Mouse (Mus musculus) heart, embryonic 14.5 days (tissue): Measurements from ENCODE around the gene Cacna2d1. TPM values are rescaled to one million over a fixed set of nuclear protein-coding genes. Genes with fewer than 3 reads are reported as not detected.

Source experiments
- ATAC-seq: fragments of 200-750 bp; cut with Nextera tagmentation; 2 replicates; pipeline ENCODE4 v1.8.0; 2017; ENCODE audit warnings: low read depth, moderate TSS enrichment; ENCODE audit not compliant: insufficient number of reproducible peaks, insufficient read depth, low FRiP score
- H3K27ac ChIP-seq, 2 experiments: fragments of 200-500 bp in 1 of 2; fragments of 300-500 bp in 1 of 2; sonication (generic) in 1 of 2; replicated peaks in 1 of 2; 2 replicates each; pipeline ENCODE4 v1.5.1; 2012 to 2014; ENCODE audit warnings: low read depth in 2 of 2, low read length in 2 of 2, control low read depth in 1 of 2, mild to moderate bottlenecking in 1 of 2, mixed read lengths in 1 of 2; ENCODE audit not compliant: control insufficient read depth in 1 of 2, insufficient read depth in 1 of 2
- H3K27me3 ChIP-seq: fragments of 300-500 bp; sonication (generic); 2 replicates; pipeline ENCODE4 v1.6.1; 2014; ENCODE audit warnings: mild to moderate bottlenecking, low read length, control low read depth; ENCODE audit not compliant: control insufficient read depth, insufficient read depth
- H3K36me3 ChIP-seq: fragments of 300-500 bp; sonication (generic); 2 replicates; pipeline ENCODE4 v1.6.1; 2014; ENCODE audit warnings: mild to moderate bottlenecking, control low read depth, low read length, mixed read lengths; ENCODE audit not compliant: control insufficient read depth, insufficient read depth
- H3K4me1 ChIP-seq, 2 experiments: fragments of 200-500 bp in 1 of 2; fragments of 300-500 bp in 1 of 2; sonication (generic) in 1 of 2; 2 replicates each; pipeline ENCODE4 v1.6.1; 2012 to 2014; ENCODE audit warnings: low read length in 2 of 2, control low read depth in 1 of 2, mixed read lengths in 1 of 2; ENCODE audit not compliant: control insufficient read depth in 2 of 2, insufficient read depth in 2 of 2
- H3K4me2 ChIP-seq: fragments of 300-500 bp; sonication (generic); 2 replicates; pipeline ENCODE4 v1.6.1; 2014; ENCODE audit warnings: mild to moderate bottlenecking, low read length
- H3K4me3 ChIP-seq, 2 experiments: fragments of 200-500 bp in 1 of 2; fragments of 300-500 bp in 1 of 2; sonication (generic) in 1 of 2; 2 replicates each; pipeline ENCODE4 v1.5.1; 2012 to 2014; ENCODE audit warnings: low read length in 2 of 2, mild to moderate bottlenecking in 2 of 2, control low read depth in 1 of 2, low read depth in 1 of 2, moderate library complexity in 1 of 2; ENCODE audit not compliant: control insufficient read depth in 1 of 2, insufficient read depth in 1 of 2
- H3K9ac ChIP-seq: fragments of 300-500 bp; sonication (generic); 2 replicates; pipeline ENCODE4 v1.6.1; 2014; ENCODE audit warnings: mild to moderate bottlenecking, low read length
- H3K9me3 ChIP-seq: fragments of 300-500 bp; sonication (generic); 2 replicates; pipeline ENCODE4 v1.6.1; 2016; ENCODE audit warnings: low read length, control low read depth; ENCODE audit not compliant: control insufficient read depth
- WGBS: fragments of 180-500 bp; shearing (Covaris S2); extraction: QIAGEN DNeasy Blood & Tissue Kit; methylation state at CpG from one replicate; pipeline ENCODE4 v1.1.7; 2014; 5-methylcytosine and 5-hydroxymethylcytosine counted together
- polyA plus RNA-seq: library from polyadenylated mRNA; unstranded; fragments of >200 nt; fragmentation: Nextera tagmentation; extraction: Ambion mirVana; gene quantifications from 2 replicates; pipeline ENCODE4 v1.2.1, GENCODE M21; 2014

Gene Cacna2d1
- polyA plus RNA-seq, 1 experiment from 2014 or later = 27.0 TPM

DNA sequence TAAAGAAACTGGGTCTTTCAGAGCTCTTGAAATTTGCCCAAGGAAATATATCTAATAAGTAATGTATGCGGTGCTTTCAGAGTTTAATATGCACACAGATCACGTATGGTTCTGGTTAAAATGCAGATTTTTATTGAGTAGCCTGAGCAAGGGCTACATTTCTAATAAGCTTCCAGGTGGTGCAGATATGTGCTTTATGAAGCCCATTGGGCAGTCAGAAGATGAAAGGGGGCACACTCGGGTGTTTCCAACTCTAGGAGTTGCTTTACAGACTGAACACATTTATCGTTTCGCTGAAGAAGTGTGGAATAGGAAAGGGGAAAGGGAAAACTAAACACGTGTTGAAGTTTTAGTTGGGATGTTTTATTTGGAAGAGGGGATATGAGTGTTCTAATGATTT, 94.4 kb downstream of the Cacna2d1 start:
- H3K4me2 ChIP-seq = no peak overlapping the region
- ATAC-seq = no peak
- WGBS = 88% methylated on average over 6 of the region's 6 CpGs

GRCm38 (mm10) chr5:16029481-16029880, 95.0 kb downstream of the Cacna2d1 start:
- Histone ChIP-seq H3K4me1 (no peaks in the 10 kb centered on the region; a peak in 1 of 4 replicates), H3K36me3 (no peaks in the 10 kb centered on the region), H3K27ac (no peak overlapping the region), H3K9ac (no peak overlapping the region), H3K27me3 (no peaks in the 10 kb centered on the region), H3K4me3 (no peak overlapping the region), H3K4me2 (no peak overlapping the region), H3K9me3 (no peaks in the 10 kb centered on the region)
- 82% methylated on average over 5 of the region's 5 CpGs for WGBS
- no peak for ATAC-seq

More for the DNA sequence above, 94.4 kb downstream of the Cacna2d1 start:
- H3K36me3 ChIP-seq = no peaks in the 10 kb centered on the region
- H3K27me3 ChIP-seq = no peaks in the 10 kb centered on the region
- H3K27ac ChIP-seq = no peak overlapping the region
- H3K9ac ChIP-seq = no peak overlapping the region
- H3K4me3 ChIP-seq = no peak overlapping the region
- no peaks in the 10 kb centered on the region for H3K9me3 ChIP-seq
- no peaks in the 10 kb centered on the region; a peak in 1 of 4 replicates for H3K4me1 ChIP-seq

DNA sequence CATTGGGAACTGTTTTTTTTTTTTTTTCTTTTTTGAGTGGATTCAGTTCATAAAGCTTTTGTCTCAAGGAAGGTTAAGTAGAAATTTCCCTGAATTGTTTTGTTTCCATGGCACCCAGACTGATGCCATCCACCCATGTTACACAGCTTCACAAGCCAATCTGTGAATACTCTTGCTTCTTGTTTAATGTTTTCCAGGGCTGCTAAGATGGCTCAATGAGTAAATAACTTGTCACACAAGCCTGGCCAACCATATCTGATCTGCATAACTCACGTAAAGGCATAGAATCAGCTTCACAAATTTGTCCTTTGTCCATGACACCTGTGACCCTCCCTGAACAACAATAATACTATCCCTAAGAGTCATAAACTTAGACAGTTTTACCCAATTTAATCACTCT, 99.1 kb downstream of the Cacna2d1 start:
- no peak overlapping the region for H3K27ac ChIP-seq
- no peaks in the 10 kb centered on the region for H3K36me3 ChIP-seq
- H3K4me3 ChIP-seq = no peak overlapping the region
- H3K9me3 ChIP-seq = no peaks in the 10 kb centered on the region
- peaks cover 2 to 3% of the 10 kb centered on the region in 2 experiments; a peak in 3 of 4 replicates for H3K4me1 ChIP-seq
- no peak overlapping the region for H3K4me2 ChIP-seq
- no peak for ATAC-seq
- no peaks in the 10 kb centered on the region for H3K27me3 ChIP-seq
- H3K9ac ChIP-seq = no peak overlapping the region
- WGBS = 94% methylated on average over 1 of the region's 1 CpGs

DNA sequence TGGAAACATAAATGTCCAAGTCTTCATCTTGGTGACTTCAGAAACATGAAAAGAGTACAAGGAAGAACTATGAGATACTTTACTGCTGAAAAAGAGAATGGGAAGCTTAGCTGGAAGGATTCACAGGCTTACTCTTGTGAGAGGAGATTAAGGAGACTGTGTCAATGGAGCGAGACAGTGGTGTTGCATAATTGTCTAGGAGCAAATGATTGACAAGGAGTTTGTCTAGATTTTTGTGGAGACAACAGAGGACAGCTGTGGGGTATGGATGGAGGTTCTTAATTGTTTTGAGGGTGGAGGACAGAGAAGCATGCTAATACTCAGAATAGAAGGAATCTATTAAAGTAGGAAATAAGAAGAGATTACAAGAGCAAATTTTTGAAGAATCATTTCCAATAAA, 100.8 kb downstream of the Cacna2d1 start:
- Histone ChIP-seq H3K27me3 (no peaks in the 10 kb centered on the region), H3K36me3 (no peaks in the 10 kb centered on the region), H3K27ac (no peak overlapping the region), H3K9ac (no peak overlapping the region), H3K4me3 (no peak overlapping the region), H3K9me3 (no peaks in the 10 kb centered on the region), H3K4me2 (no peak overlapping the region), H3K4me1 (peaks cover 2 to 5% of the 10 kb centered on the region in 2 experiments; a peak in 2 of 4 replicates)
- no peak for ATAC-seq
- WGBS = 82% methylated on average over 1 of the region's 1 CpGs

DNA sequence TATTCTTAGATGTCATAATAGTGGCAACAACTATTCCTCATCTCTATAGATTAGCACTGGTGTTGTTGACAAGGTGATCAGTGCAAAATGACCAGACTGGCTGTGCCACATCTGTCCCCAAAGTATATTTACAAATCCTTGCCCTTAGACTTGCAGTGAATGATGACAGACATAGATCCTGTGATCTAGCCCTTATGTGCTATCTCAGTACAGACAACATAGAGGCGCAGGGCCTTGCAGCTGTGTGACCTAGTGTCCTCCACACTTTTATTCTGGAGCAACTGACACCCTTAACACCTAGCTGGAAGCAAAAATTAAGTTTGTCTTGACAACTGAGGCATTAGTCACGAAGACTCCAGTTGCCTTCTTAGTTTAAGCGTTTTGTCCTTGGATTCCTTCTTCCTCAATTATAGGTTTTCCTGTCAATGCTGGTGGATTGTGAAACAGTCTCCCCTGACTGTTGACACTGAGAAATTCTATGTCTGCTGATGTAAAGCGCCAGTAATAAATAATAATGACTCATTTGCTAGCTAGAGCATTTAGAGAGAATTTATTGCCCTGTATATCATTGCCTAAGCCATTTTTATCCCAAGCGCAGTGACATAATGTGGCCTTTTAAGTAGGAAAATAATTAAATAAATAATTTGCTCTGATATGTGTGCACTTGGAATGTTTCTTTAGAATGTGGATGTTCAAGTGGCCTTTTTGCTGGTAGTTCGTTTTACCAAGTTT, 110.8 kb downstream of the Cacna2d1 start:
- no peak overlapping the region for H3K9ac ChIP-seq
- H3K4me1 ChIP-seq = no peaks in the 10 kb centered on the region; a peak in 1 of 4 replicates
- ATAC-seq = no peak
- no peak overlapping the region for H3K4me2 ChIP-seq
- no peaks in the 10 kb centered on the region for H3K36me3 ChIP-seq
- 81% methylated on average over 6 of the region's 6 CpGs for WGBS
- no peaks in the 10 kb centered on the region for H3K9me3 ChIP-seq
- no peak overlapping the region for H3K27ac ChIP-seq
- no peaks in the 10 kb centered on the region for H3K27me3 ChIP-seq
- H3K4me3 ChIP-seq = no peak overlapping the region

DNA sequence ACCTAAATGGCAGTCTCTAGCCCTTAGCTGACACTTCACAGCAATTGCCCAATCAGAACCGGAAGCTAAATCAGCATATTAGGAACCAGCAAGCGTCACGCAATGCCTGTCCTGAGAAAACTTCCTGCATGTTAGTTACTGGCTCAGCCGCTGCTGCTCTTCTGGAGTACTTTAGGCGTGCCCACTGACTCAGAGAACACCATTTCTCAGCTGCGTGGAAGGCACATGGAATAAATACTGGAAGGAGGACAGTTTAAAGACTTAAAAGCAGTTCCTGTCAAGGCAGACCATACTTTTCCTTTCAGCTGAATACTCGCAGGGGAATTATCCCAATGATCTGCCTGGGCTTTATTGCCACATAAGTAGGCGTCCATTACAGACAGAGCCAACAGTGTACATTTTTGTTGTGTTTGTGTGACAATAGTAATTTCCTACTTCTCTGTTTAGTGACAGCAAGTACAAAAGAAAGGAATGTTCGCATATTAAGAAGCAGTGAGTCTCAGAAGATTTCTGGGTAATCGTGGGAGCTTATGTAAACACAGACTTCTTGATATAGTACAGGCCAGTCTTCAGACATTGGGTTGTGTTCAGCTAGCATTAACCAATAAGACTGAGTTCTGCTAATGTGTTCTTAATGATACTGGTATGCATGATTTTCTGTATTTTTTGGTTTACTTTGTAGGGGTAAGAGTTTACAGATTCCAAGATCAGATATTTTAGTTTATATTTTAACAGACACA, 113.1 kb downstream of the Cacna2d1 start:
- peak overlapping the region; percentile 7; the same call in 1 of the 2 replicates for H3K4me2 ChIP-seq
- no peak overlapping the region; a peak in 1 of 4 replicates for H3K4me3 ChIP-seq
- no peak overlapping the region for H3K9ac ChIP-seq
- H3K9me3 ChIP-seq = no peaks in the 10 kb centered on the region
- no peaks in the 10 kb centered on the region for H3K36me3 ChIP-seq
- peak overlapping the region in 1 of 2 experiments; percentile 59; a peak in 2 of 4 replicates for H3K27ac ChIP-seq
- H3K27me3 ChIP-seq = no peaks in the 10 kb centered on the region
- H3K4me1 ChIP-seq = no peaks in the 10 kb centered on the region; a peak in 1 of 4 replicates
- ATAC-seq = no peak
- 55% methylated on average over 10 of the region's 10 CpGs for WGBS

GRCm38 (mm10) chr5:16056795-16057194, 122.3 kb downstream of the Cacna2d1 start:
- no peak overlapping the region for H3K4me2 ChIP-seq
- no peak overlapping the region for H3K4me3 ChIP-seq
- no peak overlapping the region for H3K9ac ChIP-seq
- no peaks in the 10 kb centered on the region for H3K27me3 ChIP-seq
- no peaks in the 10 kb centered on the region for H3K9me3 ChIP-seq
- H3K36me3 ChIP-seq = no peaks in the 10 kb centered on the region
- ATAC-seq = no peak
- H3K4me1 ChIP-seq = 0 out of 4 replicates have a peak, but pooled peaks cover 0 to 4% of the 10 kb centered on the region in 2 experiments
- WGBS = 51% methylated on average over 2 of the region's 2 CpGs
- H3K27ac ChIP-seq = no peak overlapping the region
